Mouse (Mus musculus): ENCODE measurements at regions not wholly inside any gene's neighbourhood (a gene's known extent, or its start where the extent isn't known, plus 50 kb on each side); places are given as distances from the start of the nearest gene placed in this dataset.

DNA sequence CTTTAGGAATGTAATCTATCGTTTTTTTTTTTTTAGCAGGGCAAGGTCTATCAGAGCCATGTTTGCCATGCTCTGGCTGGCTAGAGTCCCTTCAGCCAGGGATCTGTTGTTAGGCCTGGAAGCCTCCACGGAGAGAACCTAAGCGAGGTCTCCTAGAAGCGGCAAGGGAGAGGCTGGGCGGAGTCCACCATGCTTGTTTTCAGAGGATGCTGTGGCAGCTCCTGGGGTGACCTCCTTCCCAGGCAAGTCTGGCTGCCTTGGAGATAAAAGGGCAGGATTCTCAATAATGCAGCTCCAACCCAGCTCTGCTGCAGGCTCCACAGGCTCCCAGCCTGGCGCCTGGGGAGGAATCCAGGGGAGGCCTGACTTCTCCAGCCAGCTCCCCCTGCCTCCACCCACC lies 86.2 kb upstream of the Csf3r start:
- DNase-seq: no peak

DNA sequence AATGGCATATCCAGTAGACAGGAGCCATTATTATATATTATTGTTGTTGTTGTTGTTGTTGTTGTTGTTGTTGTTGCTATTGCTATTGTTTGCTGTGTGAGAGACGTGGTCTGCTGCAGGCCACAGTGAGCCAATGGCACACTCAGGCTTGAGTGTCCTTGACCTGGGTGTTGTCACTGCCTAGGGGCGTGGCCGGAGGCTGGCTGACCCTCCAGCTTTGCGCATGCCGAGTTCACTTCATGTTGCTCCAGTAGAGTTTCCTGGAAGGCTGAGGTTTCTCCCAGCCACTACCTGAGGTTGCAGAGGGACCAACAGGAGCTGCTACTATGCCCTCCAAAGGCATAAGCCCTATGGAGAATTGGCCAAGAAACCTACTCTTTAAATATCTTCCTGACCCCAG lies 83.1 kb upstream of the Csf3r start:
- DNase-seq: no peak

DNA sequence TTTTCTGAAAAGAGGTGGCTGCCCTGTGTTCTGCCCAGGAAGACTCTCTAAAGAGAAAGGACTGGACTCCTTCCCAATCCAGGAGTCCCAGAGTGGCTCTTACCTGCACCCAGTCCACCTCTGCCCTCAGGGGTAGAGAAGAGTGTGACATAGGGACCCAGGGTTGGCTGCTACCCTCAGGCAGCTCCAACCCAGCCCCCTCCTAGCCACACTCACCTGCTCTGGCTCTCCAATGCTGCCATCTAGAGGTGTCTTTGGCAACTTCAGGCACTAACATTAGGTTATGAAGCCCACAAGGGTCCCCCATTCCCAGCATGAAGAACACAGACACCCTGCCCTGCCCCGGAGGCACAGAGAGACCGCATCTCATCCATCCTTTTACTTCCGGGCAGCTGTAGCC lies 82.4 kb upstream of the Csf3r start:
- peak; percentile 14 for DNase-seq

DNA sequence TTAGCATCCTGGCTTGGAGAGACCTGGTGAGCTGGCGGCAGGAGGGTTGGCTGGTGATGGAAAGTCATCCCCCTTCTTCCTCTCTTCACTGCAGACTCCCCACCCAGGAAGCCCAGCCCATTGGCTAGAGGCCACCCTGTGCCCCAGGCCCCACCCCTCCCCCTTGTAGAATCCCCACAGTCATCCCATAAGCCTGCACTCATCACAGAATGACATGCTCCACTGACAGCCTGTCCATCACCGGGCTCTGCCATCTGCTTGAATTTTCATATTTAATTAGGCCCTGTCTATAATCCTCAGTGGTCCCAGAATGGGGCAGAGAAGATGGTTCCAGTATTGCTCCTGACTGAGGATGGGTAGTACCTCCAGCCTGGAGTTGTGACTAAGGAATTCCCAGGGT lies 79.3 kb upstream of the Csf3r start:
- no peak for DNase-seq

DNA sequence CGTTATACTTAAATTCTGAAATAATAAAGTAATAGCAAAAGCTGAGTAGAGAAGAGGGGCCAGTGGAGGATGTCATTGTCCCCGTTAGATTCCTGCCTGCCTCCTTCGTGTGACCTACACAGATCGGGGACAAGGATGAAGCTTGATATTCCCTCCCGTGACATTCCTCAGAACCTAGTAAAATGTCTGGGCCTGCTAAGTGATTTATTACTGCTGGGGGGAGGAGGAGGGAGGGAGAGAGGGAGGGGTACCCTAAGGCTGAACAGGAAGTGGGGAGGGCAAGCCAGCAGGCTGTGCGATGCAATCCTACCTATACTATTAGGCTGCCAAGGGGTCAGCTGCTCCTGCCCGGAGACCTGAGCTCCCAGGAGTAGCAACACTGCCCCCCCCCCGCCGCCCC lies 64.9 kb upstream of the Csf3r start:
- no peak for DNase-seq

DNA sequence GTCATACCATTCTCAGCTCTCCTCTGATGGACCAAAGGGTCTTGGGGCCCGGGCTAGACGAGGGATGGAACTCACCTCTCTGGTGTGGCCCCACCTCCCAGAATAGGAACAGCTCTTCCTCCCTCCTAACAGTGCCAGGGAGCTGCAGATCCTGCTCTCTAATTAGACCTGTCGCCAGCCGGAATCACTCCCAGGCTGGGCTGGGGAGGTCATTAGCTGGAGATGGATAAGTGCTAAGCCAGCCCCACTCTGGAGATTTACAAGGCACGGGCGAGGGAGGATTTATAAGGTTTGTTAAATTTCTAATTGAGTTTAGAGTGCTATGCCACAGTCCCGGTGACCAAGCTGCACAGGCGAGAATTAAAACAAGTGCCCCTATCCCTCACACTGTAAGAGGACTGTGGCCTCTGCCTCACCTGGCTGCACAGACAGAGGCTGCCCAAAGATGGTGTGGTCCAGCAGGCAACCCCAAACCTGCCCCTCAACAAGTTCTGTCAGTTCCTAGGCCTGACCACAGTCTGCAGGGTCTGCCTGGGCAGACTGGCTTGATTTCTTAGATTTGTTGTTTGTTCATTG lies 63.6 kb upstream of the Csf3r start:
- no peak for DNase-seq

DNA sequence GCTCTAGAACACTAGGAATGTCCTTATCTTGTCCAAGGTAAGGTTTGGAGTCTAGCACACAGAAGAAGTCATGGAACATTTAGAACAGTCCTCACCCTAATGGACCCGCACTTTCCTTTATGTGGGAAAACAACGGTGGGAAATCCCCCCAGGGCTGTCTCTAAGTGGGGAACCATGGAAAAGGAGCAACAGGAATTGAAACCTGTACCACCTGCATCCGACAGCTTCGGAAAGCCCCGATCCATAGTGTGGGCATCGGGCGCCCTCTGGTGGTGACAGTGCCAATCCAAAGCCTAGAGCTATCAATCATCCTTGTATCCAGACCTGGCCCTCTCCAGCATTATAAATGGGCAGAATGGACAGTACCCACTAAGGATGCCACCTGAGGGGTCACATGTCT lies 61.7 kb upstream of the Csf3r start:
- peak; percentile 77 for DNase-seq
